Mouse (Mus musculus): ENCODE data around the gene Rapsn.

- TF ChIP-seq CTCF (IDR thresholded peaks at IDR 0.05; ENCODE audit: low read depth, low read length), result no peak
- no peak for TF ChIP-seq GATA1 (IDR thresholded peaks at IDR 0.05; ENCODE audit: borderline replicate concordance, low read length)
Measured at GRCm38 (mm10) chr2:91064211-91064610, 28.8 kb downstream of the Rapsn start.
